In the genomic region with DNA sequence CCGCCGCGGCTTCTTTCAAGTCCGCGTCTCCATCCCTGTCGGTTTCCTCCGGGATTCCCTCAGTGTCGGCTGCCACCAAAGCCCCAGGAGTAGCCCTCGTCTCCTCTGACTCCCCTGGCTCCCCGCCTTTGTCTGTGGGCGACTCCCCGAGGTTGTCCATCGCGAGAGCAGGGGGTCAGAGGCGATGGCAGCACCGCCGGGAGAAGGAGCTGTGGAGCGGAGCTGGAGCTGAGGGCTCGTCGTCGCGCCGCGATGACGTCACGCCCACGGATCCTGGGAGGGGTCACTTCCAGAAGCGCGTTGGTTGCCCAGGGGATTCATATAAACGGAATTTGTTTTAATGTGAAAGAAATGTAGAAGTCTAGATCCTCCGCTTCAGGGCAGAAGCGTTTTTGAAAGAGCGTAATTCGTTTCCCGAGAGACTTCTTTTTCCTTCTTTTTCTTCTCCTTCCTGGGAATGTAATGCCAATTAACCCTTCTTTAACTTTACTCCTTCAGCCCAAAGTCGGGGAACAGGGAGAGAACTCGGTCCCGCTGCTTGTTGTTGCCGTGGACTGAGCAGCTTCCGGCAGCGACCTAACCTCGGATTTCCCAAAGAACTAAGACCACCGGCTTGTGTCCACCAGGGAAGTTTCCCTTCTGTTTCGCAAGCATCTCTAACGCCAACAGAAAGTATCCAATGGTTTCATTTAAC, we compare ENCODE assay signal across 8 mouse cellular contexts. TPM values are rescaled to one million over a fixed set of nuclear protein-coding genes. Genes with fewer than 3 reads are reported as not detected.
A peak's percentile ranks its signal among the peaks of the same experiment; 100 is the strongest.
DNase-seq lines count a peak whose midpoint lies in the region; ATAC-seq lines count a peak whose summit lies in the region.

No protein-coding gene starts in this region.

- under 1% methylated on average over 45 of the region's 45 CpGs for WGBS in heart, embryonic 14.5 days
- WGBS in liver, embryonic 13.5 days (ENCODE audit: insufficient replicate concordance), result under 1% methylated on average over 45 of the region's 45 CpGs
- WGBS in stomach, embryonic 16.5 days, result under 1% methylated on average over 45 of the region's 45 CpGs

- peaks cover 3% of the 10 kb centered on the region; the same call in 1 of the 2 replicates for H3K4me1 ChIP-seq in brown adipose tissue, adult 24 weeks (ENCODE audit: control insufficient read depth, insufficient read depth, insufficient read length, low read length)
- peaks cover 2 to 26% of the 10 kb centered on the region in 2 experiments for H3K4me1 ChIP-seq in heart, embryonic 14.5 days (ENCODE audit: control insufficient read depth in 2 of 2, insufficient read depth in 2 of 2, low read length in 2 of 2)
- peaks cover 49% of the 10 kb centered on the region for H3K4me1 ChIP-seq in liver, embryonic 13.5 days (replicated peaks)
- peaks cover 22% of the 10 kb centered on the region for H3K4me1 ChIP-seq in stomach, embryonic 16.5 days (ENCODE audit: control insufficient read depth, insufficient read depth, low read length)

- peak overlapping the region; percentile 69 for H3K27ac ChIP-seq in brown adipose tissue, adult 24 weeks (replicated peaks; ENCODE audit: low read depth, low read length)
- peak overlapping the region; percentile 77 to 86 for H3K27ac ChIP-seq in heart, embryonic 14.5 days (replicated peaks in 1 of 2; ENCODE audit: control insufficient read depth in 1 of 2, insufficient read depth in 1 of 2, low read depth in 2 of 2, low read length in 2 of 2)
- peak overlapping the region; percentile 89 for H3K27ac ChIP-seq in liver, embryonic 13.5 days
- peak overlapping the region; percentile 56 for H3K27ac ChIP-seq in stomach, embryonic 16.5 days (ENCODE audit: low read length)

- peaks cover 25% of the 10 kb centered on the region for H3K36me3 ChIP-seq in heart, embryonic 14.5 days (ENCODE audit: control insufficient read depth, insufficient read depth, low read length)
- H3K36me3 ChIP-seq in liver, embryonic 13.5 days, result peaks cover 20% of the 10 kb centered on the region
- peaks cover 8% of the 10 kb centered on the region for H3K36me3 ChIP-seq in stomach, embryonic 16.5 days (ENCODE audit: control insufficient read depth, insufficient read depth, low read length)

- H3K9me3 ChIP-seq in heart, embryonic 14.5 days (ENCODE audit: control insufficient read depth, low read length), result no peaks in the 10 kb centered on the region
- H3K9me3 ChIP-seq in liver, embryonic 13.5 days (replicated peaks), result no peaks in the 10 kb centered on the region
- no peaks in the 10 kb centered on the region for H3K9me3 ChIP-seq in stomach, embryonic 16.5 days (replicated peaks; ENCODE audit: control insufficient read depth, low read length)

- peak overlapping the region; percentile 91 for H3K4me3 ChIP-seq in brown adipose tissue, adult 24 weeks (ENCODE audit: insufficient read depth, low read depth, low read length)
- H3K4me3 ChIP-seq in heart, embryonic 14.5 days (ENCODE audit: control insufficient read depth in 1 of 2, insufficient read depth in 1 of 2, low read depth in 1 of 2, low read length in 2 of 2), result peak overlapping the region; percentile 71 to 100
- peak overlapping the region; percentile 95 for H3K4me3 ChIP-seq in liver, embryonic 13.5 days (replicated peaks)
- H3K4me3 ChIP-seq in stomach, embryonic 16.5 days (replicated peaks; ENCODE audit: low read length), result peak overlapping the region; percentile 99

- peak overlapping the region; percentile 85 for H3K4me2 ChIP-seq in heart, embryonic 14.5 days (ENCODE audit: low read length)
- peak overlapping the region; percentile 99 for H3K4me2 ChIP-seq in liver, embryonic 13.5 days
- peak overlapping the region; percentile 97 for H3K4me2 ChIP-seq in stomach, embryonic 16.5 days (ENCODE audit: low read depth, low read length)

- H3K27me3 ChIP-seq in heart, embryonic 14.5 days (ENCODE audit: control insufficient read depth, insufficient read depth, low read length), result no peaks in the 10 kb centered on the region
- H3K27me3 ChIP-seq in liver, embryonic 13.5 days, result no peaks in the 10 kb centered on the region
- no peaks in the 10 kb centered on the region for H3K27me3 ChIP-seq in stomach, embryonic 16.5 days (ENCODE audit: control insufficient read depth, insufficient read depth, low read length)

- ATAC-seq in heart, embryonic 14.5 days (ENCODE audit: insufficient number of reproducible peaks, insufficient read depth, low FRiP score, low read depth), result peak; percentile 52; the same call in 1 of the 2 replicates
- ATAC-seq in liver, embryonic 13.5 days (ENCODE audit: low read depth), result peak; percentile 63
- ATAC-seq in stomach, embryonic 16.5 days (ENCODE audit: insufficient read depth, low FRiP score), result peak; percentile 45; the same call in 1 of the 2 replicates

- peak; percentile 91 for DNase-seq in CD4-positive helper T cell, adult 2 months (ENCODE audit: low read depth, low spot score)
- peak; percentile 88 for DNase-seq in fibroblast of lung, adult 2 months (ENCODE audit: low read depth)
- peak; percentile 96 for DNase-seq in kidney, postnatal 14 days
- DNase-seq in liver, embryonic 13.5 days, result peak; percentile 87
- DNase-seq in neural tube, embryonic 10.5 days (ENCODE audit: extremely low spot score, low spot score), result peak; percentile 95

- peak overlapping the region; percentile 91 for H3K9ac ChIP-seq in heart, embryonic 14.5 days (ENCODE audit: low read length)
- peak overlapping the region; percentile 92 for H3K9ac ChIP-seq in liver, embryonic 13.5 days
- H3K9ac ChIP-seq in stomach, embryonic 16.5 days (ENCODE audit: low read length), result peak overlapping the region; percentile 96

RNA-seq across cellular contexts. Expression of a gene that starts 1.4 kb away (rescaled TPM):
- polyA plus RNA-seq in brown adipose tissue, adult 24 weeks (2012; ENCODE audit: insufficient read depth, insufficient read length, missing spikeins), result 14.0 and 18.0 TPM in 2 replicates
- 8.2 and 11.8 TPM in 2 replicates for polyA plus RNA-seq in heart, embryonic 14.5 days (2014; fragmentation: Nextera tagmentation; extraction: Ambion mirVana)
- 3.1 and 4.0 TPM in 2 replicates for polyA plus RNA-seq in liver, embryonic 13.5 days (2015; fragmentation: Nextera tagmentation; extraction: Ambion mirVana)
- 14.5 and 15.3 TPM in 2 replicates for polyA plus RNA-seq in stomach, embryonic 16.5 days (2015; fragmentation: Nextera tagmentation; extraction: Ambion mirVana)

RNA-seq across cellular contexts. Expression of a gene that starts 2.0 kb away (rescaled TPM):
- 22.7 and 28.8 TPM in 2 replicates for polyA plus RNA-seq in brown adipose tissue, adult 24 weeks (2012; ENCODE audit: insufficient read depth, insufficient read length, missing spikeins)
- 45.2 and 47.1 TPM in 2 replicates for polyA plus RNA-seq in heart, embryonic 14.5 days (2014; fragmentation: Nextera tagmentation; extraction: Ambion mirVana)
- 32.4 and 37.8 TPM in 2 replicates for polyA plus RNA-seq in liver, embryonic 13.5 days (2015; fragmentation: Nextera tagmentation; extraction: Ambion mirVana)
- 50.9 and 57.8 TPM in 2 replicates for polyA plus RNA-seq in stomach, embryonic 16.5 days (2015; fragmentation: Nextera tagmentation; extraction: Ambion mirVana)

RNA-seq across cellular contexts. Expression of a gene that starts 51.4 kb away (rescaled TPM):
- polyA plus RNA-seq in brown adipose tissue, adult 24 weeks (2012; ENCODE audit: insufficient read depth, insufficient read length, missing spikeins), result 6.1 and 11.2 TPM in 2 replicates
- 3.2 and 3.3 TPM in 2 replicates for polyA plus RNA-seq in heart, embryonic 14.5 days (2014; fragmentation: Nextera tagmentation; extraction: Ambion mirVana)
- polyA plus RNA-seq in liver, embryonic 13.5 days (2015; fragmentation: Nextera tagmentation; extraction: Ambion mirVana), result 2.0 and 3.5 TPM in 2 replicates
- 4.4 and 5.9 TPM in 2 replicates for polyA plus RNA-seq in stomach, embryonic 16.5 days (2015; fragmentation: Nextera tagmentation; extraction: Ambion mirVana)

Comparison
In these comparisons a context has a peak if more than half of its experiments do, and no peak if none do; other contexts are left out.
1. Peak in every context shown above with its lines: DNase-seq, ATAC-seq, H3K4me3 ChIP-seq and H3K27ac ChIP-seq.